Mouse (Mus musculus): ENCODE data around the gene Trim34a.
"Not testable (repeated sequence)": the region's sequence is repeated elsewhere in the genome, so short reads cannot be mapped to it uniquely, and the experiment has no call there.

The Trim34a gene

GRCm38 (mm10) chr7:104244287-104245181 is at the start of gene Trim34a:
Gene Trim34a (plus strand): TSS chr7:104244457.
- DNase-seq (ENCODE audit: low spot score in 2 of 2), result peak in 1 of 2 experiments; percentile 32

GRCm38 (mm10) chr7:104195885-104196284 is 48.4 kb upstream of the Trim34a start, which contains the start of gene Olfr649:
Gene Olfr649 (minus strand): TSS chr7:104195985.
- DNase-seq (ENCODE audit: low spot score in 2 of 2), result no peak

- peak; percentile 39 to 71 for DNase-seq (ENCODE audit: low spot score in 2 of 2)
Observed at GRCm38 (mm10) chr7:104199822-104200221, 44.4 kb upstream of the Trim34a start.

- DNase-seq (ENCODE audit: low spot score in 2 of 2), result no peak
Observed at GRCm38 (mm10) chr7:104206197-104206596, 38.1 kb upstream of the Trim34a start.

GRCm38 (mm10) chr7:104216011-104216535 is 28.2 kb upstream of the Trim34a start:
- no peak for DNase-seq (ENCODE audit: low spot score in 2 of 2)

- DNase-seq (ENCODE audit: low spot score in 2 of 2), result no peak
Observed at GRCm38 (mm10) chr7:104217881-104218280, 26.4 kb upstream of the Trim34a start.

- peak; percentile 66 to 86 for DNase-seq (ENCODE audit: low spot score in 2 of 2)
Observed at GRCm38 (mm10) chr7:104218701-104219569, 25.3 kb upstream of the Trim34a start, which contains the start of gene Trim6. Gene Trim6 (plus strand): TSS chr7:104218793.

- DNase-seq (ENCODE audit: low spot score in 2 of 2), result no peak
Observed at GRCm38 (mm10) chr7:104231203-104231602, 13.1 kb upstream of the Trim34a start.

GRCm38 (mm10) chr7:104240857-104241256 is 3.4 kb upstream of the Trim34a start:
- no peak for DNase-seq (ENCODE audit: low spot score in 2 of 2)

GRCm38 (mm10) chr7:104243616-104244015 is 641 bp upstream of the Trim34a start:
- no peak for DNase-seq (ENCODE audit: low spot score in 2 of 2)

GRCm38 (mm10) chr7:104260380-104260779 is 16.1 kb downstream of the Trim34a start:
- not testable (repeated sequence) for DNase-seq (ENCODE audit: low spot score in 2 of 2)

- not testable (repeated sequence) for DNase-seq (ENCODE audit: low spot score in 2 of 2)
Observed at GRCm38 (mm10) chr7:104265335-104265734, 21.1 kb downstream of the Trim34a start.

GRCm38 (mm10) chr7:104279361-104279760 is 35.1 kb downstream of the Trim34a start:
- DNase-seq (ENCODE audit: low spot score in 2 of 2), result not testable (repeated sequence)

GRCm38 (mm10) chr7:104287576-104288443 is 43.6 kb downstream of the Trim34a start, which contains the start of gene Trim5:
Gene Trim5 (minus strand): TSS chr7:104288094.
- DNase-seq (ENCODE audit: low spot score in 2 of 2), result not testable (repeated sequence)

GRCm38 (mm10) chr7:104290641-104291040 is 46.4 kb downstream of the Trim34a start:
- DNase-seq (ENCODE audit: low spot score in 2 of 2), result no peak

- no peak for DNase-seq (ENCODE audit: low spot score in 2 of 2)
Observed at GRCm38 (mm10) chr7:104291638-104292400, 47.6 kb downstream of the Trim34a start.
